Mouse (Mus musculus): ENCODE measurements around the gene Gm10100. TPM values are rescaled to one million over a fixed set of nuclear protein-coding genes. Genes with fewer than 3 reads are reported as not detected.
"Not testable (repeated sequence)": the region's sequence is repeated elsewhere in the genome, so short reads cannot be mapped to it uniquely, and the experiment has no call there.

Gene Gm10100
- polyA plus RNA-seq, 1 experiment from 2014 or later, result not detected

- peak; percentile 31 for TF ChIP-seq CTCF (IDR thresholded peaks at IDR 0.05; ENCODE audit: low read depth)
- no peak overlapping the region for H3K4me2 ChIP-seq (replicated peaks; ENCODE audit: low read depth)
- no peak overlapping the region for H3K9ac ChIP-seq (ENCODE audit: low read depth, low read length)
- WGBS, result 79% methylated on average over 8 of the region's 8 CpGs
- no peak for ATAC-seq
- H3K36me3 ChIP-seq (ENCODE audit: control insufficient read depth, insufficient read depth), result no peaks in the 10 kb centered on the region
- H3K9me3 ChIP-seq (ENCODE audit: control insufficient read depth), result no peaks in the 10 kb centered on the region
- H3K4me1 ChIP-seq (replicated peaks; ENCODE audit: control insufficient read depth, insufficient read depth, low read length), result no peaks in the 10 kb centered on the region
- H3K27me3 ChIP-seq (replicated peaks; ENCODE audit: control insufficient read depth, insufficient read depth, low read length), result no peaks in the 10 kb centered on the region
- no peak overlapping the region for H3K4me3 ChIP-seq (ENCODE audit: low read depth, low read length)
- no peak overlapping the region for H3K27ac ChIP-seq (ENCODE audit: low read depth, low read length)
These were observed 1.4 kb upstream of the Gm10100 start for GRCm38 (mm10) chr10:77724855-77725254.

GRCm38 (mm10) chr10:77728280-77728679, 2.0 kb downstream of the Gm10100 start:
- Histone ChIP-seq H3K4me2 (replicated peaks; ENCODE audit: low read depth) (no peak overlapping the region), H3K36me3 (ENCODE audit: control insufficient read depth, insufficient read depth) (no peaks in the 10 kb centered on the region), H3K27me3 (replicated peaks; ENCODE audit: control insufficient read depth, insufficient read depth, low read length) (no peaks in the 10 kb centered on the region), H3K27ac (ENCODE audit: low read depth, low read length) (no peak overlapping the region), H3K4me1 (replicated peaks; ENCODE audit: control insufficient read depth, insufficient read depth, low read length) (no peaks in the 10 kb centered on the region), H3K4me3 (ENCODE audit: low read depth, low read length) (no peak overlapping the region), H3K9me3 (ENCODE audit: control insufficient read depth) (no peaks in the 10 kb centered on the region), H3K9ac (ENCODE audit: low read depth, low read length) (no peak overlapping the region)
- no peak for ATAC-seq
- peak; percentile 45 for TF ChIP-seq CTCF (IDR thresholded peaks at IDR 0.05; ENCODE audit: low read depth)
- WGBS, result 77% methylated on average over 4 of the region's 4 CpGs

DNA sequence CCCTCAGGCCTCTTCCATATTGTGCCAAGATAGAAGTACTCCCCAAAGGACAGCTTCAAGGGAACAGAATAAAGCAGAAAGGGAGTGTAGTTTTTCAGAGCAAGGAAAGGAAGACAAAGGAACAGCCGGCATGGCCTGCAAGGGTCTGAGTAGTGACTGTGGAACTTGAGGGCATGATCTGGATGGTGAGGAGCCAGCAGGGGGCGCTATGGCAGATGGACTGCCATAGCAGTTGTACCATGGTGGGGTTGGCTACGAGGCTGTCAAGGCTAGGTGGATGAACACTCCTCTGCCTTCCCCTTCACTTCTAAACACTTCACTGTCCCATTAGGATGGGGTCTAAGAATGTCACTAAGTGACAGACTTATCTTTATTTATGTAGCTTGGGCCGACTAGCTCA, 3.0 kb downstream of the Gm10100 start:
- H3K27me3 ChIP-seq (replicated peaks; ENCODE audit: control insufficient read depth, insufficient read depth, low read length), result no peaks in the 10 kb centered on the region
- H3K27ac ChIP-seq (ENCODE audit: low read depth, low read length), result no peak overlapping the region
- 46% methylated on average over 4 of the region's 4 CpGs for WGBS

DNA sequence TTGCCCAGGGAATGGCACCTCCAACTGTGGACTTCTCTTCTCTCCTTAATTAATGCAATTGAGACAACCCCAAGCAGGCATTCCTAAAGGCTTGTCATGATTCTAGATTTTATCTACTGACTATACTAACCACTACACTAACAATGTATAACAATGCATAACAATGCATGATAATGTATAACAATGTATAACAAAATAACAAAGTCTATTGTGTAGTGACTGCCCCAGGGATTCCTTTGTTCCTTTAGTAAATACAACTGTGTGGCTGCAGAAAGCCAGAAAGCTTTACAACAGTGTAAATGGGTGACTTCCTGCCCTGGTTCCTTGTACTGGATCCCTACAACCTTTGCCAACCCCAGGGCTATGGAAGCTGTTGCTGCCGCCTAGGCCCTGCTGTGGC, 9.6 kb downstream of the Gm10100 start:
- Histone ChIP-seq H3K4me3 (ENCODE audit: low read depth, low read length) (no peak overlapping the region), H3K36me3 (ENCODE audit: control insufficient read depth, insufficient read depth) (no peaks in the 10 kb centered on the region), H3K27ac (ENCODE audit: low read depth, low read length) (no peak overlapping the region), H3K9ac (ENCODE audit: low read depth, low read length) (no peak overlapping the region), H3K27me3 (replicated peaks; ENCODE audit: control insufficient read depth, insufficient read depth, low read length) (no peaks in the 10 kb centered on the region), H3K4me2 (replicated peaks; ENCODE audit: low read depth) (no peak overlapping the region), H3K9me3 (ENCODE audit: control insufficient read depth) (no peaks in the 10 kb centered on the region), H3K4me1 (replicated peaks; ENCODE audit: control insufficient read depth, insufficient read depth, low read length) (no peaks in the 10 kb centered on the region)
- no peak for ATAC-seq
- WGBS, result 97% methylated on average over 1 of the region's 1 CpGs
- no peak for TF ChIP-seq CTCF (IDR thresholded peaks at IDR 0.05; ENCODE audit: low read depth)

More for the DNA sequence above, 3.0 kb downstream of the Gm10100 start:
- TF ChIP-seq CTCF (IDR thresholded peaks at IDR 0.05; ENCODE audit: low read depth), result peak; percentile 64
- no peaks in the 10 kb centered on the region for H3K4me1 ChIP-seq (replicated peaks; ENCODE audit: control insufficient read depth, insufficient read depth, low read length)
- H3K9me3 ChIP-seq (ENCODE audit: control insufficient read depth), result no peaks in the 10 kb centered on the region
- H3K36me3 ChIP-seq (ENCODE audit: control insufficient read depth, insufficient read depth), result no peaks in the 10 kb centered on the region
- no peak overlapping the region for H3K9ac ChIP-seq (ENCODE audit: low read depth, low read length)
- H3K4me2 ChIP-seq (replicated peaks; ENCODE audit: low read depth), result no peak overlapping the region
- ATAC-seq, result no peak
- H3K4me3 ChIP-seq (ENCODE audit: low read depth, low read length), result no peak overlapping the region

GRCm38 (mm10) chr10:77738929-77739328, 12.6 kb downstream of the Gm10100 start:
- H3K36me3 ChIP-seq (ENCODE audit: control insufficient read depth, insufficient read depth), result no peaks in the 10 kb centered on the region
- H3K9me3 ChIP-seq (ENCODE audit: control insufficient read depth), result no peaks in the 10 kb centered on the region
- ATAC-seq, result no peak
- no peak overlapping the region for H3K27ac ChIP-seq (ENCODE audit: low read depth, low read length)
- no peaks in the 10 kb centered on the region for H3K27me3 ChIP-seq (replicated peaks; ENCODE audit: control insufficient read depth, insufficient read depth, low read length)
- H3K4me1 ChIP-seq (replicated peaks; ENCODE audit: control insufficient read depth, insufficient read depth, low read length), result no peaks in the 10 kb centered on the region
- no peak overlapping the region for H3K4me3 ChIP-seq (ENCODE audit: low read depth, low read length)
- no peak overlapping the region for H3K4me2 ChIP-seq (replicated peaks; ENCODE audit: low read depth)
- no peak overlapping the region for H3K9ac ChIP-seq (ENCODE audit: low read depth, low read length)
- no peak for TF ChIP-seq CTCF (IDR thresholded peaks at IDR 0.05; ENCODE audit: low read depth)
- WGBS, result 81% methylated on average over 4 of the region's 4 CpGs

DNA sequence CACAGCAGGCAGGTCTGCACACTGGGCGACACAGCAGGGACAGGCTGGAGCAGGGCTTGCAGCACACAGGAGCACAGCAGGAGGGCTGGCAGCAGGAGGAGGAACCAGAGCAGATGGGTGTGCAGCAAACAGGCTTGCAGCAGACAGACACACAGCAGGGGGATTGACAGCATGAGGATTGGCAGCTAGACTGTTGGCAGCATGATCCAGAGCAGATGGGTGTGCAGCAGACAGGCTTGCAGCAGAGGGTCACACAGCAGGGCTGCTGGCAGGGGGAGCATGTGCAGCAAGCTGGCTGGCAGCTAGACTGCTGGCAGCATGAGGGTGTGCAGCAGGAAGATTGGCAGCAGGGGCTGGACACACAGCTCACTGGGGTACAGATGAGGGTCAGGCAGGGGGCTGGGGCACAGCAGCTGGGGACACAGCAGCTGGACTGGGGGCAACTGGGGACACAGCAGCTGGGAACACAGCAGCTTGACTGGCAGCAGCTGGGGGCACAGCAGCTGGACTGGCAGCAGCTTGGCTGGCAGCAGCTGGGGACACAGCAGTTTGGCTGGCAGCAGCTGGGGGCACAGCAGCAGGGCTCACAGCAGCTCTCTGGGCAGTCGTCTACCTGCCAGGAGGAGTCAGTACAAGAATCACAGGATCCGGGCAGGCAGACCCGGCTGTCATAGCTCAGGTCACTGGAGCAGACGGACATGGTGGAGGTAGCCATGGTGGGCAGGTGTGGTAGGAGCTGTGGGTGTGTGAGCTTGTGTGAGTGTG, 15.8 kb downstream of the Gm10100 start, which contains the start of gene Gm18596:
TSS of gene Gm18596 (minus strand) at position 715 of the 765 bp plus-strand sequence.
- not testable (repeated sequence) for H3K9me3 ChIP-seq (ENCODE audit: control insufficient read depth); ATAC-seq; H3K36me3 ChIP-seq (ENCODE audit: control insufficient read depth, insufficient read depth); H3K27ac ChIP-seq (ENCODE audit: low read depth, low read length); H3K9ac ChIP-seq (ENCODE audit: low read depth, low read length); H3K27me3 ChIP-seq (replicated peaks; ENCODE audit: control insufficient read depth, insufficient read depth, low read length); H3K4me2 ChIP-seq (replicated peaks; ENCODE audit: low read depth); H3K4me1 ChIP-seq (replicated peaks; ENCODE audit: control insufficient read depth, insufficient read depth, low read length); H3K4me3 ChIP-seq (ENCODE audit: low read depth, low read length)
- WGBS, result 66% methylated on average over 4 of the region's 5 CpGs

- not testable (repeated sequence) for H3K9ac ChIP-seq (ENCODE audit: low read depth, low read length); H3K9me3 ChIP-seq (ENCODE audit: control insufficient read depth); H3K4me3 ChIP-seq (ENCODE audit: low read depth, low read length); H3K4me1 ChIP-seq (replicated peaks; ENCODE audit: control insufficient read depth, insufficient read depth, low read length); H3K36me3 ChIP-seq (ENCODE audit: control insufficient read depth, insufficient read depth); H3K27me3 ChIP-seq (replicated peaks; ENCODE audit: control insufficient read depth, insufficient read depth, low read length); ATAC-seq; H3K27ac ChIP-seq (ENCODE audit: low read depth, low read length); H3K4me2 ChIP-seq (replicated peaks; ENCODE audit: low read depth)
- WGBS, result 77% methylated on average over 1 of the region's 1 CpGs
These were observed 24.4 kb downstream of the Gm10100 start for GRCm38 (mm10) chr10:77750686-77751085.

- not testable (repeated sequence) for H3K4me2 ChIP-seq (replicated peaks; ENCODE audit: low read depth); H3K9ac ChIP-seq (ENCODE audit: low read depth, low read length); ATAC-seq; H3K4me1 ChIP-seq (replicated peaks; ENCODE audit: control insufficient read depth, insufficient read depth, low read length); H3K27ac ChIP-seq (ENCODE audit: low read depth, low read length); H3K27me3 ChIP-seq (replicated peaks; ENCODE audit: control insufficient read depth, insufficient read depth, low read length); H3K4me3 ChIP-seq (ENCODE audit: low read depth, low read length); H3K9me3 ChIP-seq (ENCODE audit: control insufficient read depth); H3K36me3 ChIP-seq (ENCODE audit: control insufficient read depth, insufficient read depth)
- 67% methylated on average over 1 of the region's 1 CpGs for WGBS
These were observed 25.0 kb downstream of the Gm10100 start, which contains the start of gene Gm9736 for GRCm38 (mm10) chr10:77751254-77751653. Gene Gm9736, minus strand, starts transcription at chr10:77751354.

Measured in intestine, postnatal 0 days (tissue).